Mouse (Mus musculus): Measurements from ENCODE around the gene Ssxb3. TPM values are rescaled to one million over a fixed set of nuclear protein-coding genes. Genes with fewer than 3 reads are reported as not detected.
"Not testable (repeated sequence)": the region's sequence is repeated elsewhere in the genome, so short reads cannot be mapped to it uniquely, and the experiment has no call there.

Ssxb3 gene
- not detected in 2 replicates for polyA plus RNA-seq (2014; fragmentation: Nextera tagmentation; extraction: Ambion mirVana)

GRCm38 (mm10) chrX:8591716-8592115 is at the start of gene Ssxb3:
Gene Ssxb3, minus strand, starts transcription at chrX:8591816.
- H3K36me3 ChIP-seq (ENCODE audit: control insufficient read depth, insufficient read depth, low read length); DNase-seq; H3K4me2 ChIP-seq (ENCODE audit: low read length); H3K4me1 ChIP-seq (ENCODE audit: control insufficient read depth, insufficient read depth, low read length); ATAC-seq (ENCODE audit: low FRiP score, low TSS enrichment); H3K4me3 ChIP-seq (replicated peaks; ENCODE audit: low read depth, low read length); H3K9ac ChIP-seq (replicated peaks; ENCODE audit: low read length); H3K27me3 ChIP-seq (ENCODE audit: control insufficient read depth, insufficient read depth, low read length); H3K27ac ChIP-seq (replicated peaks; ENCODE audit: low read depth, low read length); H3K9me3 ChIP-seq (ENCODE audit: control insufficient read depth, low read length): not testable (repeated sequence)
- 30% methylated on average over 1 of the region's 1 CpGs for WGBS

- not testable (repeated sequence) for ATAC-seq (ENCODE audit: low FRiP score, low TSS enrichment); H3K36me3 ChIP-seq (ENCODE audit: control insufficient read depth, insufficient read depth, low read length); DNase-seq; H3K9ac ChIP-seq (replicated peaks; ENCODE audit: low read length); H3K27ac ChIP-seq (replicated peaks; ENCODE audit: low read depth, low read length); H3K4me2 ChIP-seq (ENCODE audit: low read length); H3K27me3 ChIP-seq (ENCODE audit: control insufficient read depth, insufficient read depth, low read length); H3K4me3 ChIP-seq (replicated peaks; ENCODE audit: low read depth, low read length); H3K9me3 ChIP-seq (ENCODE audit: control insufficient read depth, low read length); H3K4me1 ChIP-seq (ENCODE audit: control insufficient read depth, insufficient read depth, low read length)
- 68% methylated on average over 4 of the region's 4 CpGs for WGBS
Observed at GRCm38 (mm10) chrX:8548155-8548554, 43.5 kb downstream of the Ssxb3 start, which contains the start of gene Ssxb6. Gene Ssxb6, minus strand, starts transcription at chrX:8548255.

Other genes starting within 250 kb of the Ssxb3 start
- gene Ssxb9, start 224.8 kb downstream of the Ssxb3 start, polyA plus RNA-seq (2014; fragmentation: Nextera tagmentation; extraction: Ambion mirVana), result not detected in 2 replicates
- gene Ssxb1, start 178.5 kb downstream of the Ssxb3 start, polyA plus RNA-seq (2014; fragmentation: Nextera tagmentation; extraction: Ambion mirVana), result not detected in 2 replicates
- gene Ssxb2, start 130.1 kb downstream of the Ssxb3 start, polyA plus RNA-seq (2014; fragmentation: Nextera tagmentation; extraction: Ambion mirVana), result not detected in 2 replicates
- gene Gm14459, start 66.9 kb downstream of the Ssxb3 start, polyA plus RNA-seq (2014; fragmentation: Nextera tagmentation; extraction: Ambion mirVana), result not detected in 2 replicates
- not detected in 2 replicates for gene Ssxb6, start 43.6 kb downstream of the Ssxb3 start, polyA plus RNA-seq (2014; fragmentation: Nextera tagmentation; extraction: Ambion mirVana)
- not detected in 2 replicates for gene Ssxb8, start 99.0 kb upstream of the Ssxb3 start, polyA plus RNA-seq (2014; fragmentation: Nextera tagmentation; extraction: Ambion mirVana)
- not detected in 2 replicates for gene Ssx9, start 156.6 kb upstream of the Ssxb3 start, polyA plus RNA-seq (2014; fragmentation: Nextera tagmentation; extraction: Ambion mirVana)
- not detected in 2 replicates for gene Ssxb5, start 211.9 kb upstream of the Ssxb3 start, polyA plus RNA-seq (2014; fragmentation: Nextera tagmentation; extraction: Ambion mirVana)

Measured in midbrain, embryonic 14.5 days (tissue).